Mouse (Mus musculus) intestine, embryonic 16.5 days (tissue): ENCODE measurements around the gene Son. TPM values are rescaled to one million over a fixed set of nuclear protein-coding genes. Genes with fewer than 3 reads are reported as not detected.
"Not testable (repeated sequence)": the region's sequence is repeated elsewhere in the genome, so short reads cannot be mapped to it uniquely, and the experiment has no call there.

ENCODE experiments used
- ATAC-seq: fragments of 200-750 bp; cut with Nextera tagmentation; 2 replicates; pipeline ENCODE4 v1.8.0; 2017; ENCODE audit warnings: moderate TSS enrichment, moderate library complexity
- H3K27ac ChIP-seq: fragments of 300-500 bp; sonication (generic); 2 replicates; pipeline ENCODE4 v1.5.1; 2014; ENCODE audit warnings: mild to moderate bottlenecking, low read length
- H3K27me3 ChIP-seq: fragments of 300-500 bp; sonication (generic); replicated peaks from 2 replicates; pipeline ENCODE4 v1.6.1; 2014; ENCODE audit warnings: low read length, control low read depth, mixed read lengths; ENCODE audit not compliant: control insufficient read depth, insufficient read depth
- H3K36me3 ChIP-seq: fragments of 300-500 bp; sonication (generic); 2 replicates; pipeline ENCODE4 v1.6.1; 2014; ENCODE audit warnings: low read length, control low read depth; ENCODE audit not compliant: control insufficient read depth, insufficient read depth
- H3K4me1 ChIP-seq: fragments of 300-500 bp; sonication (generic); 2 replicates; pipeline ENCODE4 v1.6.1; 2014; ENCODE audit warnings: low read length, control low read depth, mixed read lengths; ENCODE audit not compliant: control insufficient read depth, insufficient read depth
- H3K4me2 ChIP-seq: fragments of 300-500 bp; sonication (generic); 2 replicates; pipeline ENCODE4 v1.6.1; 2014; ENCODE audit warnings: low read depth, low read length, control low read depth
- H3K4me3 ChIP-seq: fragments of 300-500 bp; sonication (generic); 2 replicates; pipeline ENCODE4 v1.5.1; 2014; ENCODE audit warnings: mild to moderate bottlenecking, low read length
- H3K9ac ChIP-seq: fragments of 300-500 bp; sonication (generic); 2 replicates; pipeline ENCODE4 v1.6.1; 2014; ENCODE audit warnings: low read depth, low read length
- H3K9me3 ChIP-seq: fragments of 300-500 bp; sonication (generic); 2 replicates; pipeline ENCODE4 v1.6.1; 2016; ENCODE audit warnings: low read length, control low read depth; ENCODE audit not compliant: control insufficient read depth
- WGBS: fragments of 180-500 bp; shearing (Covaris S2); extraction: QIAGEN DNeasy Blood & Tissue Kit; methylation state at CpG from one replicate; pipeline ENCODE4 v1.1.7; 2014; 5-methylcytosine and 5-hydroxymethylcytosine counted together
- polyA plus RNA-seq: library from polyadenylated mRNA; unstranded; fragments of >200 nt; fragmentation: Nextera tagmentation; extraction: Ambion mirVana; gene quantifications from 2 replicates; pipeline ENCODE4 v1.2.1, GENCODE M21; 2015

Son gene
- polyA plus RNA-seq, 1 experiment from 2014 or later: 76.6 TPM

DNA sequence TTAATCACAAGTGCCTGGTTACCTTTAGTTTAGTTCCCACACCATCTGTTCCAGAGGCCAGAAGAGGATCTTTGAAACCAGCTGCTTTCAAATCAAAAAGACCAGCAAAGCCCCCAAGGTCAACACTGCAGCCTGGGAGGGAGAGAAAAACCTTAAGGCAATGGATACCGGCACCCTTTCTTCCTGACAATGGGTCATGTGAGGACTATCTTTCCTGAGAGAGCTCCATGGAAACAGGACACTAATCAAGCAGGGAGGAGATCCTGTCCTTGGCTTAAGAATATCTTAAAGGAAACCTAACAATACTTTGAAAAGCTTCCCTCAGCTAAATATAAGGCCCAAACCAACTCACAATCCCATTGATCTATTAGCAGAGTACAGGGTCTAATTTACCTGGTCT is 16.7 kb upstream of the Son start:
- WGBS: 81% methylated on average over 1 of the region's 1 CpGs
- Histone ChIP-seq H3K27ac (no peak overlapping the region), H3K9me3 (no peaks in the 10 kb centered on the region), H3K4me2 (no peak overlapping the region), H3K4me3 (no peak overlapping the region), H3K4me1 (no peaks in the 10 kb centered on the region), H3K9ac (no peak overlapping the region), H3K27me3 (no peaks in the 10 kb centered on the region), H3K36me3 (peaks cover 22% of the 10 kb centered on the region)
- ATAC-seq: no peak

DNA sequence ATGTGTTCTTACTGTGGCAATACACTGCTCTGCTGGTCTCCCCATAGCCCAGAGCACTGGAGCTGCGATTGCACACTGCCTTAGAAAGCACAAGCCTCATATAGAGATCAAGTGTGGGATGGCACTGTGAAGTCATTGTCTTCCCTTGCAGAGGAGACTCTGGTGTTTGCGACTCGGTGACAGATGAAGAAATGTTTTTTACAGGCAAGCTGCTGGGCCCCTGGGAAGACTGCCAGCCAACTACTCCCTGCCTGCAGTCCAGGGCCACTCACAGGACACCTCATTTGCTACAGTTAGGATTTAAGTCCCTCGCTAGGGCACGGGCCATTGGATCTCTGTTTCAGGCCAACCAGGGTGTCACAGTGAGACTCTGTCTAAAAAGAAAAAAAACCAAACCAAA is 14.9 kb upstream of the Son start:
- H3K36me3 ChIP-seq: peaks cover 24% of the 10 kb centered on the region

DNA sequence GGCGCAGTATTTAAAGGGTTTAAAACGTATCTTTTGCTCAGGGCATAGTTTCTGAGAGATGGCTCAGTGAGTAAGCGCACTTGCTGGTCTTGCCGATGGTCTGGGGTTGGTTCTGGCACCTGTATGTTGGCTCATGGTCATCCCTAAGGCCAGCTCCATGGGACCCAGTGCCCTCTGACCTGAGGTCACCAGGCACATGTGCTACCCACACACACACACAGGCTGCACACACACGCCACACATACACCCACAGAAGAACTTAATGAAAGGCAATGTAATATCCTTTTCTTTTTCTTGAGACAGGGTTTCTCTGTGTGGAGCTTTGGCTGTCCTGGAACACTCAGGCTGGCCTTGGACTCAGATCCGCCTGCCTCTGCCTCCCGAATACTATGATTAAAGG is 14.4 kb upstream of the Son start:
- no peaks in the 10 kb centered on the region for H3K27me3 ChIP-seq
- no peak for ATAC-seq
- H3K27ac ChIP-seq: no peak overlapping the region
- H3K4me3 ChIP-seq: no peak overlapping the region
- H3K36me3 ChIP-seq: peaks cover 24% of the 10 kb centered on the region
- 93% methylated on average over 7 of the region's 7 CpGs for WGBS
- H3K4me1 ChIP-seq: no peaks in the 10 kb centered on the region
- H3K9ac ChIP-seq: no peak overlapping the region
- no peaks in the 10 kb centered on the region for H3K9me3 ChIP-seq
- H3K4me2 ChIP-seq: no peak overlapping the region

More for the DNA sequence above, 14.9 kb upstream of the Son start:
- Histone ChIP-seq H3K9ac (no peak overlapping the region), H3K4me1 (no peaks in the 10 kb centered on the region), H3K27ac (no peak overlapping the region), H3K9me3 (no peaks in the 10 kb centered on the region), H3K27me3 (no peaks in the 10 kb centered on the region), H3K4me3 (no peak overlapping the region), H3K4me2 (no peak overlapping the region)
- ATAC-seq: no peak
- 77% methylated on average over 5 of the region's 5 CpGs for WGBS

DNA sequence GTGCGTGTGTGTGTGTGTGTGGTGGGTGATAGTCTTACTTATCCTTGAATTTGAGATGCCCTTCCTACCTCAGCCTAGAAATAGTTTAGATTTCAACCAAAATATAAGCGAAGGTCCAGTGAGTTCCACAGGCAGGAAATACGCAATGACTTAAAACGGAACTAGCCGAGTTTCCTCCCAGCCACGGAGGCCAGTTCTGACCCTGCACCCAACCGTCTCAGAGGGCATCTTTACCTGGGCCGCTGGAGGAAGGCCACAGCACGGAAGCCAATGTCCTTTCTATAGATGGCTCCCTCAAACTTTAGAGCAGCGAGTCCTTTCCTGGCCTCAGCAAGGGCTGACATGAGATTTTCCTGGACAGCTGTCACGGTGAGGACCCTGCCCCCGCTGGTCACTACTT is 13.7 kb upstream of the Son start:
- Histone ChIP-seq H3K4me3 (no peak overlapping the region), H3K4me1 (no peaks in the 10 kb centered on the region), H3K27ac (no peak overlapping the region), H3K9ac (no peak overlapping the region), H3K27me3 (no peaks in the 10 kb centered on the region), H3K4me2 (no peak overlapping the region), H3K9me3 (no peaks in the 10 kb centered on the region), H3K36me3 (peaks cover 24% of the 10 kb centered on the region)
- no peak for ATAC-seq
- WGBS: 89% methylated on average over 12 of the region's 12 CpGs

DNA sequence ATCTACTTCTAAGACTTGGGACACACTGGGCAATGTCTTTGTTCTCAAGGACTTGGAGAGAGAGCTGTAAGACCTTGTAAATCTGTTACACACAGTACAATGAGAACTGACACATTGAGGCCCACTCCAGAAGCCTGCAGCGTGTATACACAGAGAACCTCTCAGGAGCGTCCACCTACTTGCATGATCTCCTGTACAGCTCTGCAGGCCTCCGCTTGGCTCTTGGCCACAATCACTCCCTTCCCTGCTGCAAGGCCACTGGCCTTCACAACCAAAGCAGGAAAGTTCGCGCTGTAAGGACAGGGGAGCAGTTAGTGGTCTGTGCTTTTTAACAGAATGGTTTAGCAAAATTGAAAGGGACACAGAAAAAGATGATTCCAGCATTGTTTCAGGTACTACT is 8.1 kb upstream of the Son start:
- Histone ChIP-seq H3K9me3 (no peaks in the 10 kb centered on the region), H3K36me3 (peaks cover 19% of the 10 kb centered on the region), H3K4me3 (no peak overlapping the region), H3K4me1 (no peaks in the 10 kb centered on the region), H3K4me2 (no peak overlapping the region), H3K27me3 (no peaks in the 10 kb centered on the region), H3K27ac (no peak overlapping the region), H3K9ac (no peak overlapping the region)
- 97% methylated on average over 5 of the region's 5 CpGs for WGBS
- no peak for ATAC-seq

DNA sequence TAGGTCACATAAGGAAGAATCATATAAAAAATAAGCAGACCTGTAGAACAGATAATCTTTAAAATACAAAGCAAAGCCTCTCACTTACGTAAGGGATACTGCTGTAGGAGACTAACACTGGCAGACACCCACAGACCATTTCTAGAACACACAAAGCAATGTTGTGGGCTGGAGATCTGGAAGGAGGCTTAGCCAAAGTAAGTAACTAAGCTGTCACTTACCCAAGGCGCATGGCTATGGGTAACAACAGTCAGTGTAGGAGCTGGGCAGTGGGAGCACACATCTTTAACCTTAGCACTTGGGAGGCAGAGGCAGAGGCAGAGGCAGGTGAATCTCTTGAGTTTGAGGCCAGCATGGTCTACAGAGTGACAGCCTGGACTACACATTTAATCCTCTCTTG is 7.7 kb upstream of the Son start:
- no peaks in the 10 kb centered on the region for H3K27me3 ChIP-seq
- no peak overlapping the region for H3K4me3 ChIP-seq
- no peaks in the 10 kb centered on the region for H3K4me1 ChIP-seq
- H3K4me2 ChIP-seq: no peak overlapping the region
- no peak overlapping the region for H3K9ac ChIP-seq
- ATAC-seq: no peak
- WGBS: 96% methylated on average over 2 of the region's 2 CpGs
- H3K36me3 ChIP-seq: peaks cover 19% of the 10 kb centered on the region
- no peak overlapping the region for H3K27ac ChIP-seq
- H3K9me3 ChIP-seq: no peaks in the 10 kb centered on the region

DNA sequence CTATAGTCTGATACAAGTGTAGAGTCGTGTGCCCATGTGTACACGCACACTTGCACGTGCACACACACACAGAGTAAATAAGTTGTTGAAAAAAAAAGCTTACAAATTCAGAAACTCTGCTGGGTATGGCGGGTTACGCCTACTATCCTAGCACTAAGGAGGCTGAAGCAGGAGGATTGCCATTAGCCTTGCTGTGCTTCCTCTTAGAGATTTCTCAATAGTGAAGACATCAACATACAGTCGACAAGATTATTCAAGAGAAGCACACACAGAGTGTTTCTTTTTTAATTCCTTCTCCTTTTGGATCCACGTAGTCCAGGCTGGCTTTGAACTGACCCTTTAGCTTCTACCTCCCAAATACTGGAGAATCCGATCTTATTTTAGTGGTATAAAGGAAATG is 7.1 kb upstream of the Son start:
- H3K27ac ChIP-seq: no peak overlapping the region
- H3K36me3 ChIP-seq: peaks cover 19% of the 10 kb centered on the region
- no peak overlapping the region for H3K9ac ChIP-seq
- H3K4me1 ChIP-seq: no peaks in the 10 kb centered on the region
- no peaks in the 10 kb centered on the region for H3K27me3 ChIP-seq
- H3K4me2 ChIP-seq: no peak overlapping the region
- no peak for ATAC-seq
- no peaks in the 10 kb centered on the region for H3K9me3 ChIP-seq
- WGBS: 96% methylated on average over 8 of the region's 8 CpGs
- no peak overlapping the region for H3K4me3 ChIP-seq

DNA sequence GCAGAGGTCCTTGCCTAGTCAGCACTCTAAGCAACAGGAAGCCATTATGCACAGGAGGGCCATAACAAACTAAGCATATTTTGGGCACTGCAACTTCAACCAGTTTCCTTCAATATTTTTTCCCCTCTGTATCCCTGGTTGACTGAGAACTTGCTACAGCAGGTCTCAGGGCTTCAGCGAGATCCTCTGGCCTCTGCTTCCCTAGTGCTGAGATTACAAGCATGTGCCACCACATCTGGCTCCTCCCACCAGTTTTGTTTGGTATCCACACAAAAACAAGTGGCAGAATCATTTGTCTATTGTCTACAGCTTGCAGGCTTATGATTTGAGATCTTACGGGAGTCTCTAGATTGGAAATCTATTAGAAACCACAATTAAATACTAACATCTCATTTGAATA is 2.4 kb upstream of the Son start:
- H3K36me3 ChIP-seq: peaks cover 7% of the 10 kb centered on the region
- no peaks in the 10 kb centered on the region for H3K27me3 ChIP-seq
- H3K27ac ChIP-seq: no peak overlapping the region
- H3K9me3 ChIP-seq: no peaks in the 10 kb centered on the region
- peaks cover 5% of the 10 kb centered on the region for H3K4me1 ChIP-seq
- WGBS: 90% methylated on average over 2 of the region's 2 CpGs
- no peak for ATAC-seq
- H3K4me3 ChIP-seq: no peak overlapping the region
- no peak overlapping the region for H3K9ac ChIP-seq
- H3K4me2 ChIP-seq: no peak overlapping the region; the same call in 1 of the 2 replicates

DNA sequence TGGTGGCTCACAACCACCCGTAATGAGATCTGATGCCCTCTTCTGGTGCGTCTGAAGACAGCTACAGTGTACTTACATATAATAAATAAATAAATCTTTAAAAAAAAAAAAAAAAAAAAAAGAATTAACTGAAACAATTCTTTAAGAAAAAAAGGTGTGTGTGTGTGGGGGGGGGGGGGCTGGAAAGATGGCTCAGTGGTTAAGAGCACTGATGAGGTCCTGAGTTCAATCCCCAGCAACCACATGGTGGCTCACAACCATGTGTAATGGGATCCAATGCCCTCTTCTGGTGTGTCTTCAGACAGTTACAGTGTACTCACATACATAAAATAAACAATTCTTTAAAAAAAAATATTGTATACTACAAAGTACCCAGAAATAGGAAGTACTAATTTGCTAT is 1.9 kb upstream of the Son start:
- H3K4me3 ChIP-seq, H3K9ac ChIP-seq, H3K9me3 ChIP-seq, H3K27ac ChIP-seq, H3K27me3 ChIP-seq, H3K4me1 ChIP-seq, ATAC-seq, H3K4me2 ChIP-seq, H3K36me3 ChIP-seq: not testable (repeated sequence)
- no CpG with 5 or more reads among the region's 2 CpGs for WGBS

DNA sequence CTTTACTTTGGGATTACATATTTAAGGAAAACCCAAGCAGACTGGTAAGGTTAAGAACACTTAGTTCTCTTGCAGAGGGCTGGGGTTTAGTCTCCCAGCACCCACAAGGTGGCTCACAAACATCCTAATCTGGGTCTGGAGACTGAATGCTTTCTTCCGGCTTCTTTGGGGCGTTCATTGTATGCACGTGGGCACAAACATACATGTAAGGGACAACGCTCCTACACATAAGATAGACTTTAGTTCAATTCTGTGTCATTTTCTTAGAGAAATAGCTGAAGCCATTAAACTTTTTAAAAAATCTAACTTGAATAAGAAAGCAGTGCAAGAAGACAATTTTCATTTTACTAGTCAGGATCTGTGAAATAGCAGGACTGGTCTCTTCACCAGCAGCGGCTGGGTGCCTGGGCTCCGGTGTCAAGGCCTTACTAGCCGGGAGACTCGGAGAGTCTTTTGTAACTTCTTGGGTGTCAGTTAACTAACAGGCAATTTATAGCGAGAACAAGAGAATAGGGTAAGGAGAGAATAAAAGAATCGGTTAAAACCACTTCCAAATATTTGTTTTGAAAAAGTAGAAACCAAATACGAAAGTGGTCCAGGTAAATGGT is 1.2 kb upstream of the Son start:
- Histone ChIP-seq H3K9me3 (no peaks in the 10 kb centered on the region), H3K4me2 (peak overlapping the region; percentile 98), H3K4me3 (peak overlapping the region; percentile 72), H3K36me3 (0 out of 2 replicates have a peak, but pooled peaks cover 2% of the 10 kb centered on the region), H3K27me3 (no peaks in the 10 kb centered on the region), H3K9ac (peak overlapping the region; percentile 87), H3K27ac (peak overlapping the region; percentile 99), H3K4me1 (peaks cover 5% of the 10 kb centered on the region)
- no peak for ATAC-seq
- 1% methylated on average over 11 of the region's 11 CpGs for WGBS
